Mouse (Mus musculus) ES-Bruce4 (cell line): Measurements from ENCODE around the gene Fh1.

ENCODE experiments used
- CTCF ChIP-seq: IDR thresholded peaks from one replicate; pipeline ENCODE4 v1.8.1; 2011; ENCODE audit warnings: low read depth, low read length
- EP300 ChIP-seq: IDR thresholded peaks from 2 replicates; pipeline ENCODE4 v1.6.1; 2011; ENCODE audit warnings: low read depth, low read length; ENCODE audit not compliant: insufficient read depth
- POLR2A ChIP-seq: IDR thresholded peaks from one replicate; pipeline ENCODE4 v1.8.1; 2011; ENCODE audit warnings: low read length; ENCODE audit not compliant: insufficient read depth

GRCm38 (mm10) chr1:175608708-175609107 is 16.7 kb downstream of the Fh1 start:
- TF ChIP-seq CTCF, result no peak
- TF ChIP-seq POLR2A, result no peak
- no peak for TF ChIP-seq EP300
